Mouse (Mus musculus) hematopoietic stem cell, adult 5-6 weeks (primary cell): ENCODE results near the gene Ddx1. TPM values are rescaled to one million over a fixed set of nuclear protein-coding genes. Genes with fewer than 3 reads are reported as not detected.
"Not testable (repeated sequence)": the region's sequence is repeated elsewhere in the genome, so short reads cannot be mapped to it uniquely, and the experiment has no call there.

Source experiments
- ATAC-seq, 2 experiments: fragments of 125-278 bp in 1 of 2; replicated peaks in 1 of 2; 2 replicates each; pipeline ENCODE4 v1.8.0; 2016 to 2017; ENCODE audit warnings: inconsistent platforms in 2 of 2, mild to moderate bottlenecking in 2 of 2, moderate number of reproducible peaks in 2 of 2, low read depth in 1 of 2, moderate TSS enrichment in 1 of 2; ENCODE audit not compliant: low FRiP score in 2 of 2, poor library complexity in 2 of 2, severe bottlenecking in 2 of 2, insufficient read depth in 1 of 2, low TSS enrichment in 1 of 2
- total RNA-seq: library from RNA; stranded (forward); fragments of 172-1452, 232-1000 nt; gene quantifications from 2 replicates; pipeline ENCODE4 v1.2.3, GENCODE M21; 2017

The Ddx1 gene
- total RNA-seq, 1 experiment from 2014 or later, result 217 TPM

DNA sequence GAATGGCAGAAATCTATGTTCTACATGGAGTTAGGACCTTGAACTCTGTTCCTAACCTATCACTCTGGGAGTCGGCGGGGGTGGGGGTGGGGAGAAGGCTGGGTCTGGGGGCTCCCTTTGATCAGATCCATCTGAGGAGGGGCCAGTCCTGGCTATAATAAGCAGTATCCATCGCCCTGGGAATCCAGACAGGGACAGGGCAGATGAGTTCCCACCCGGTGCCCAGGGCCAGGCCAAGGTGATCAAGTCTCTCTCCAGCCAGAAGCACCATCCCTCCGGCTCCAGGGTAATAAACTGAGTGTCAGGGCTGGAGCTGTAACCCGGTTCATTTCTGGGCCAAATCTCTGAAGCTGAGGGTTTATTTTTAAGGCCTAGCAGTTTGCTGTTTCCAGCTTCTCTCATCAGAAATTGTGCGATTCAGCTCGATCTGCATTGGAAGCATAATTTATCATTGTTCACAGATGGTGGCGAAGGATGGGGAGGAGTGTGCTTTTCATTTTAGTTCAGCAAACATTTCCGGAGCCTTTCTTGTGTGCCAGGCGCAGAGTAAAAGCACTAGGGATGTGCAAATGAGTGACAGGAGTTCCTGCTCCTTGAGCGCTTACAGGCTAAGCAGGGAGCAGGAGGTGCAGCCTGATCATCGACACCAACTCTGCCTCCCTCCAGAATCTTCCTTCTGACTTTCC is 39.2 kb downstream of the Ddx1 start:
- no peak for ATAC-seq

GRCm38 (mm10) chr12:13208983-13209451 is 40.0 kb downstream of the Ddx1 start:
- ATAC-seq, result no peak

DNA sequence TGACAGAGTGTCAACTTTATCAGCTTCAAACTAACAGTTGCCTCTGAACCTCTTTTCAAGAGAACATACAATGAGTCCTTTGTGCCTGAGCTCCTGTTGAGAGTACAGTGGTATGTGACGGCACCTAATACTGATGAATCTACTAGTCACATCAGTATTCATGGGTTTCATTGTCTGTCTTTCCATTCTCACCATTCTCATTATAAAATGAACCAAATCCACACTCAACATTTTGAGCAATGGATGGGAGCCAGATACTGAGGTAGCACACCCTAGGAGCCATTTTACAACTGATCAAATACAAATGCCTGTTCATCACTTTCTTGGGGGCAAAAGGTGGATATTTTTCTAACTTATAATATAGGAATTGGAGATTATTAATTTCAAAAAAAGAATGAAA is 40.5 kb downstream of the Ddx1 start:
- no peak for ATAC-seq

GRCm38 (mm10) chr12:13207099-13207498 is 41.9 kb downstream of the Ddx1 start:
- ATAC-seq, result no peak

GRCm38 (mm10) chr12:13205733-13206132 is 43.3 kb downstream of the Ddx1 start:
- no peak for ATAC-seq

GRCm38 (mm10) chr12:13202322-13202721 is 46.7 kb downstream of the Ddx1 start:
- no peak for ATAC-seq

DNA sequence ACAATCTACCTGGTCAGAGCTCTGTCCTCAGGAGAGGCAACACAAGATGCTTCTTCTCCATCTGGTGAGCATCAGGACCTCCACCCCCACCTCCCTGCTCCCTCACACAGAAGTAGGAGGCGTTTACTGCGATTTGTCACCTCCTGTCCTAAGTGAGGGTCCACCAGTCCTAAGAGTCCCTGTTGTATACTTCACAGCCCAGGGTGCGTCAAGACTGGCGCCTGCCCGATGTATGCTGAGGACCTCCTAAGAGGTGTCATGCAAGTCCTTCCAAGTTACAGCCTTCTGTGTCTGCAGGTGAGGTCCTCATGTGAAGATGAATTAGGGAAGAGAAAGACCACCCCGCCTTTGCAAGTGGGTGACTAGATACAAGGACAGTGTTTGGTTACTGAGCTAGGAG is 48.4 kb downstream of the Ddx1 start:
- ATAC-seq, result no peak

GRCm38 (mm10) chr12:13199338-13200301 is 49.4 kb downstream of the Ddx1 start:
- no peak for ATAC-seq

- no peak for ATAC-seq
Measured at GRCm38 (mm10) chr12:13198157-13198556, 50.9 kb downstream of the Ddx1 start.

DNA sequence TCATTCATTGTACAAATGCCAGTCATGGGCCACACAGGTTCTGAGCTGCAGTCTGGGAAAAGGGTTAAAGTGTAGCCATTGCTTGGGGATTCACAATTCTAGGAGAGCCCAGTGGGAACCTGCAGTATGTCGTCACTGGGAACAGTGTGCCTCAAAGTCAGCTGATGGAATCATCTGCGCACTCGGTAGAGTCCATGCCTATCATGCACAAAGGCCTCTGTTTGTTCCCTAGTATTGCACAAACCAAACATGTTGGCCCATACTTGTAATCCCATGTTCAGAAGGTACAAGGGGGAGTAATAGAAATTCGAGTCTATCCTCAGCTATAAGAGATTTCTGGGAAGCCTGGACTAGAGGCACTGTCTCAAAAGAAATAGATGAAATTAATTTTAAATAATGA is 52.9 kb downstream of the Ddx1 start:
- ATAC-seq, result no peak

DNA sequence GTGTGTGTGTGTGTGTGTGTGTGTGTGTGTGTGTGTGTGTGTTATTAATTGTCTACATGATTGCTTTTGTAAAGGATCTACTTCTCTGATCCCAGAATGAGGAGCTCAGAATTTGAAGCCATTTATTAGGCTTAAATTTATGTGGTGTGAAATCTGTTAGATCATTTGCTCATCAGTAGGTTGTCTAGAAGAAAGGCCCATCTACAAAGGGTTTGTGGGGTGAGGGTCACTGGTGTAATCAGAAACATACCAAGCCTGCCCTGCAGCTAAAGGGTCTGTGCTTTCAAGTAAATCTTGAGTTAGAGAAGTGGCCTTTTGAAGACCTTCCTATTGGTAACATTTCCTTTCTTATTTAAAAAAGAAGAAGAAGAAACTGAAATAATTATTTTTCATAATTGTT is 53.5 kb downstream of the Ddx1 start:
- no peak for ATAC-seq

DNA sequence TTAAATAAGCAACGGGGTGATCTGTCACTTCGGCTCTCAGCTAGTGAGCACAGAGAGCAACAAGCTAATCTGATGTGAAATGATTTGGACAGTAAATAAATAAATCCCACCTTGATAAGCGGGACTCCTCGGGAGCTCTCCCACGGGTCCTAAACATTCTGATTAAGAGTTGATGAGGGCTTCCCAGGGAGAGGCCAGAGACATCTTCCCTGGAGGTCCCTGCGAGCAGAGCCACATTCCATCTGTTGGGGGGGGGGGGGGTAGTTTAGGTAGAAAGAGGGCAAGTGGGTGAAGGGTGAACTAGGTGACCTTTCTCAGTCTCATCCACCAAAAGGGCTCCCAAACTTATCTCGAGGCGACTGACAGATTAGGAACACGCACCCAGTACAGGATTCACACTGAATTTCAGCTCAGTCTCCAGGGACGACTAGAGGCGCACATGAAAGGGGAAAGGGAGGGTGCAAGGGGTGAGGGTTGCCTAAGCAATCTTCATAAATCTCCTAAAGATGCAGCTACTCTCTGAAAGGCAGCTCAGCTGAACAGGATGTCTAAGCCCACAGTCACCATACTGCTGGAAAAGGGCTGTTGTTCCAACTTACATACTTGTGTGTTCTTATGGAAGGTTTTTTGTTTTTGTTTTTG is 60.8 kb downstream of the Ddx1 start:
- ATAC-seq, result no peak

GRCm38 (mm10) chr12:13186209-13186608 is 62.8 kb downstream of the Ddx1 start:
- no peak for ATAC-seq

DNA sequence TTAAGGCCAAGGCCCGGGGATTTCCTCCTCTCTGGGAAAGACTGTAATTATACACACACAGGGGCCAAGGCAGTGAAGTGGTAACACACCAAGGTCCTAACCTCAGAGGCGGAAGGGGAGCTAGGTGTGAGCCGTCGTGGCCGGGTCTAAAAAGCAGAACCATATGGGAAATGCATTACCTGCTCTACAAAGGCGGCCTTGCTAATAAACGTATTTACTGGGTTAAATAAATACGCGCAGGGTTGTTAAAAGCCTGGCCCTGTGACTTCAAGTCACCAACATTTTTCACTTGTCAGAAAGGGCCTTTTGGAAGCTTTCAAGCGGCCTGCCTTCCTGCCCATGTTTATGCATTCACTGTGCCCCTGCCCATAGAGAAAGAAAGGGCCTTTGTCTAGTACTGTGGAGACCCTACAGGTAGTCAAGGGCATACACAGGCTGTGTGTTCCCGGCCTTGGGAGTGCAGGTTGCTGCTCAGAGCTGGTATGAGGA is 64.1 kb downstream of the Ddx1 start:
- no peak for ATAC-seq

DNA sequence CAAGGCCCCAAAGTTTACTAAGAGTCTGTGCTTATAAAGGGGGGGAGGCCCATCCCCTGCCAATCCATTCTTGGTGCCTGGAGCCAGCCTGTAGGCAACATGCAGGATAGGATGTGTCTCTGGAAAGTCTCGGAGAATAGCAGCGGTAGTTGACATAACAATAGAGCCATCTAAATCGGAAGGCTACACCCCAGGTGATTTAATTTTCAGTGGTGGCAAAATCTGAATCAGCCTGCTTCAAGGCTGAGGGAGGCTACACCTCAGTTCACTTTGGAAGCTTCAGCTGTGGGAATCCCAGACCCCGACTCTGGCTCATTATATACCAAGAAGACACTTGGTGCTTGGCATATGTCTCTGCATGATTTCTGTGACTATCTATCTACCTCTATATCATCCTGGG is 64.9 kb downstream of the Ddx1 start:
- not testable (repeated sequence) for ATAC-seq

DNA sequence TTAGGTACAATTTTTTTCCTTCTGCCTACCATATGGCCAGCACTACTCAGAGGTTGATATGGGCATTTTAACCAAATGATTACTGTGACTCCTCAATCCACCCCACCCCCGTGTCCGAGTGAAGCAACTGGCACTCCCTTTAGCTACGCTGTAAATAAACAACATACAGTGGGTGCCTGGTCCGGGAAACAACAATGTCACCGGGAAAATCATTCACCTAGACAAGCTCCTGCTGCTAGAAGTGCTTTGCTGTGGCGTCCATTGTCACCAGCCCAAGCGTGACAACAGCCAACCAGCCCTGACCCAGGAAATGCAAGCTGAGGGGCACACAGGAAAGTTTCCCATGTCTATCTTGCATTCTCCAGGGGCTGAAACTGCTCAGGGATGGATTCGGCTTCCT is 66.8 kb downstream of the Ddx1 start:
- ATAC-seq, result no peak

DNA sequence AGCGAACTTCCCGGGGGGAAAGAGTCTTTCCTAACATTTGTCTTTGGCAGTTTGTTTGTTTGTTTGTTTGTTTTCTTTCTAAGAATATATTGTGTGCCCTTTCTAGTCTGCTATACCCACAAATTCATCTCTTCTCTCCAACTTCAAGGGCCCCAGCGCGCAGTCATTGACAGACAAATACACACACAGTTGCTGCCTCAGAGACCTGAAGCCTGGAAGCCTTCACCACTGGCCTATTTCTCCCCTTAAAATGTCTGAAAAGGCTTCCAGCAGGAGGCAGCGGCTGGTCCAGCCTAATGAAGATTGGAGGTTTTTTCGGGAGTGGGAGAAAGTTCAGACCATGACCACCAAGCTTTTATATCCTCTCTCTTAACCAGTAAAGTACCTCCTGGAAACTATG is 67.3 kb downstream of the Ddx1 start:
- no peak for ATAC-seq
